Mouse (Mus musculus): ENCODE measurements at regions not wholly inside any gene's neighbourhood (a gene's known extent, or its start where the extent isn't known, plus 50 kb on each side); places are given as distances from the start of the nearest gene placed in this dataset.

- WGBS: 67% methylated on average over 2 of the region's 2 CpGs
- TF ChIP-seq CTCF (IDR thresholded peaks at IDR 0.05; ENCODE audit: low read depth) (no peak), EP300 (IDR thresholded peaks at IDR 0.05; ENCODE audit: low read depth) (no peak)
- H3K9ac ChIP-seq (replicated peaks; ENCODE audit: low read depth, low read length): no peak overlapping the region
These were observed 185.7 kb upstream of the Atp5g3 start for GRCm38 (mm10) chr2:74096809-74097208.

GRCm38 (mm10) chr2:74093494-74093893 is 182.4 kb upstream of the Atp5g3 start:
- H3K27me3 ChIP-seq (ENCODE audit: control insufficient read depth, insufficient read depth, low read length): no peaks in the 10 kb centered on the region
- 0 out of 2 replicates have a peak, but pooled peaks cover 6% of the 10 kb centered on the region for H3K9me3 ChIP-seq (replicated peaks; ENCODE audit: control insufficient read depth, low read length)
- no peak for ATAC-seq (ENCODE audit: insufficient read depth, low read depth)
- H3K36me3 ChIP-seq (replicated peaks; ENCODE audit: control insufficient read depth, insufficient read depth, low read length): no peaks in the 10 kb centered on the region
- 83% methylated on average over 7 of the region's 7 CpGs for WGBS
- no peak overlapping the region for H3K9ac ChIP-seq (replicated peaks; ENCODE audit: low read depth, low read length)
- TF ChIP-seq CTCF (IDR thresholded peaks at IDR 0.05; ENCODE audit: low read depth) (no peak), EP300 (IDR thresholded peaks at IDR 0.05; ENCODE audit: low read depth) (no peak)
- no peak overlapping the region for H3K27ac ChIP-seq (ENCODE audit: low read depth)
- no peak for DNase-seq (ENCODE audit: low spot score)
- H3K4me2 ChIP-seq (ENCODE audit: low read depth, low read length): no peak overlapping the region
- no peaks in the 10 kb centered on the region for H3K4me1 ChIP-seq (ENCODE audit: control insufficient read depth, insufficient read depth)
- H3K4me3 ChIP-seq (ENCODE audit: low read depth, low read length): no peak overlapping the region

More at GRCm38 (mm10) chr2:74096809-74097208, 185.7 kb upstream of the Atp5g3 start:
- H3K27ac ChIP-seq (ENCODE audit: low read depth): no peak overlapping the region
- H3K27me3 ChIP-seq (ENCODE audit: control insufficient read depth, insufficient read depth, low read length): no peaks in the 10 kb centered on the region
- 0 out of 2 replicates have a peak, but pooled peaks cover 6% of the 10 kb centered on the region for H3K9me3 ChIP-seq (replicated peaks; ENCODE audit: control insufficient read depth, low read length)
- ATAC-seq (ENCODE audit: insufficient read depth, low read depth) (no peak), DNase-seq (ENCODE audit: low spot score) (no peak)
- no peaks in the 10 kb centered on the region for H3K4me1 ChIP-seq (ENCODE audit: control insufficient read depth, insufficient read depth)
- no peaks in the 10 kb centered on the region for H3K36me3 ChIP-seq (replicated peaks; ENCODE audit: control insufficient read depth, insufficient read depth, low read length)
- no peak overlapping the region for H3K4me3 ChIP-seq (ENCODE audit: low read depth, low read length)
- H3K4me2 ChIP-seq (ENCODE audit: low read depth, low read length): no peak overlapping the region

- Histone ChIP-seq H3K9ac (replicated peaks; ENCODE audit: low read depth, low read length) (no peak overlapping the region), H3K9me3 (replicated peaks; ENCODE audit: control insufficient read depth, low read length) (no peaks in the 10 kb centered on the region), H3K4me2 (ENCODE audit: low read depth, low read length) (no peak overlapping the region), H3K4me1 (ENCODE audit: control insufficient read depth, insufficient read depth) (peaks cover 11% of the 10 kb centered on the region), H3K4me3 (ENCODE audit: low read depth, low read length) (no peak overlapping the region), H3K27me3 (ENCODE audit: control insufficient read depth, insufficient read depth, low read length) (no peaks in the 10 kb centered on the region), H3K36me3 (replicated peaks; ENCODE audit: control insufficient read depth, insufficient read depth, low read length) (no peaks in the 10 kb centered on the region), H3K27ac (ENCODE audit: low read depth) (no peak overlapping the region)
- TF ChIP-seq CTCF (IDR thresholded peaks at IDR 0.05; ENCODE audit: low read depth) (no peak), EP300 (IDR thresholded peaks at IDR 0.05; ENCODE audit: low read depth) (no peak)
- no peak for ATAC-seq (ENCODE audit: insufficient read depth, low read depth)
- DNase-seq (ENCODE audit: low spot score): no peak
- 33% methylated on average over 3 of the region's 3 CpGs for WGBS
These were observed 176.2 kb upstream of the Atp5g3 start for GRCm38 (mm10) chr2:74087375-74087774.

DNA sequence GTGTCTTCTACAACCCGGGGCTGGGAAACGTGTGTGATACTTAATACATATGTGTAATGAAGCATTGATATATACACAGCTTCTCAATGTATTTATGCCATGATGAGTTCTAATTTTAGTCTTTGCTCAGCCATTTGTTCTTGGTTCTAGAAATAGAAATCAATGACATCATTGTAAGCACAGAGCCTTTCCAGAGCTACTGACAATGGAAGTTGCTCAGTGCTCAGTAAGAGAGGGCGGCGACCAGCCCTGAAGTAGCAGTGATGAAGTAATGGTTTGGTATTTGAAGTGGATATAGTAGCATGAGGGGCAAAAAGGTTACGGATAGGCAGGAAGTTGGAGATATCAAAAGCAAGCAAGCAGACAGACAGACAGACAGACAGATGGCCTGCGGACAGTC is 173.8 kb upstream of the Atp5g3 start:
- DNase-seq (ENCODE audit: low spot score) (peak; percentile 68), ATAC-seq (ENCODE audit: insufficient read depth, low read depth) (peak; percentile 84)
- Histone ChIP-seq H3K9me3 (replicated peaks; ENCODE audit: control insufficient read depth, low read length) (no peaks in the 10 kb centered on the region), H3K27ac (ENCODE audit: low read depth) (peak overlapping the region; percentile 61), H3K27me3 (ENCODE audit: control insufficient read depth, insufficient read depth, low read length) (no peaks in the 10 kb centered on the region), H3K9ac (replicated peaks; ENCODE audit: low read depth, low read length) (no peak overlapping the region), H3K4me3 (ENCODE audit: low read depth, low read length) (no peak overlapping the region), H3K36me3 (replicated peaks; ENCODE audit: control insufficient read depth, insufficient read depth, low read length) (no peaks in the 10 kb centered on the region), H3K4me1 (ENCODE audit: control insufficient read depth, insufficient read depth) (peaks cover 11% of the 10 kb centered on the region), H3K4me2 (ENCODE audit: low read depth, low read length) (no peak overlapping the region)
- 34% methylated on average over 6 of the region's 6 CpGs for WGBS
- TF ChIP-seq CTCF (IDR thresholded peaks at IDR 0.05; ENCODE audit: low read depth) (no peak), EP300 (IDR thresholded peaks at IDR 0.05; ENCODE audit: low read depth) (no peak)

- Histone ChIP-seq H3K27ac (ENCODE audit: low read depth) (no peak overlapping the region), H3K4me2 (ENCODE audit: low read depth, low read length) (no peak overlapping the region), H3K4me1 (ENCODE audit: control insufficient read depth, insufficient read depth) (0 out of 2 replicates have a peak, but pooled peaks cover 5% of the 10 kb centered on the region), H3K27me3 (ENCODE audit: control insufficient read depth, insufficient read depth, low read length) (no peaks in the 10 kb centered on the region), H3K4me3 (ENCODE audit: low read depth, low read length) (no peak overlapping the region), H3K9me3 (replicated peaks; ENCODE audit: control insufficient read depth, low read length) (no peaks in the 10 kb centered on the region), H3K36me3 (replicated peaks; ENCODE audit: control insufficient read depth, insufficient read depth, low read length) (no peaks in the 10 kb centered on the region), H3K9ac (replicated peaks; ENCODE audit: low read depth, low read length) (no peak overlapping the region)
- DNase-seq (ENCODE audit: low spot score) (no peak), ATAC-seq (ENCODE audit: insufficient read depth, low read depth) (no peak)
- TF ChIP-seq CTCF (IDR thresholded peaks at IDR 0.05; ENCODE audit: low read depth) (no peak), EP300 (IDR thresholded peaks at IDR 0.05; ENCODE audit: low read depth) (no peak)
- 71% methylated on average over 4 of the region's 4 CpGs for WGBS
These were observed 165.6 kb upstream of the Atp5g3 start for GRCm38 (mm10) chr2:74076774-74077173.

GRCm38 (mm10) chr2:74075566-74075965 is 164.4 kb upstream of the Atp5g3 start:
- H3K4me2 ChIP-seq (ENCODE audit: low read depth, low read length): no peak overlapping the region
- no peak for ATAC-seq (ENCODE audit: insufficient read depth, low read depth)
- no peak for DNase-seq (ENCODE audit: low spot score)
- H3K4me3 ChIP-seq (ENCODE audit: low read depth, low read length): no peak overlapping the region
- 92% methylated on average over 1 of the region's 1 CpGs for WGBS
- 0 out of 2 replicates have a peak, but pooled peaks cover 5% of the 10 kb centered on the region for H3K4me1 ChIP-seq (ENCODE audit: control insufficient read depth, insufficient read depth)
- no peak overlapping the region for H3K27ac ChIP-seq (ENCODE audit: low read depth)
- no peaks in the 10 kb centered on the region for H3K9me3 ChIP-seq (replicated peaks; ENCODE audit: control insufficient read depth, low read length)
- TF ChIP-seq EP300 (IDR thresholded peaks at IDR 0.05; ENCODE audit: low read depth): no peak
- TF ChIP-seq CTCF (IDR thresholded peaks at IDR 0.05; ENCODE audit: low read depth): no peak
- H3K27me3 ChIP-seq (ENCODE audit: control insufficient read depth, insufficient read depth, low read length): no peaks in the 10 kb centered on the region
- no peak overlapping the region for H3K9ac ChIP-seq (replicated peaks; ENCODE audit: low read depth, low read length)
- H3K36me3 ChIP-seq (replicated peaks; ENCODE audit: control insufficient read depth, insufficient read depth, low read length): no peaks in the 10 kb centered on the region

Data from heart, postnatal 0 days (tissue).